Mouse (Mus musculus): ENCODE measurements around the gene Zfp600. TPM values are rescaled to one million over a fixed set of nuclear protein-coding genes. Genes with fewer than 3 reads are reported as not detected.

The Zfp600 gene
- polyA plus RNA-seq (2012; rRNA removed; ENCODE audit: low replicate concordance) = 0.24 TPM in 1 of 2 replicates, not detected in the other

GRCm38 (mm10) chr4:146156524-146156923 lies at the start of gene Zfp600:
TSS of gene Zfp600 (plus strand) at chr4:146156824.

Other genes starting within 250 kb of the Zfp600 start
- gene Zfp987, start 59.5 kb upstream of the Zfp600 start, polyA plus RNA-seq (2012; rRNA removed; ENCODE audit: low replicate concordance) = not detected in 2 replicates